Mouse (Mus musculus) myocyte (in vitro differentiated cells): ENCODE data around the gene Tmem108. TPM values are rescaled to one million over a fixed set of nuclear protein-coding genes. Genes with fewer than 3 reads are reported as not detected.

Source experiments
- H3K27me3 ChIP-seq: one replicate; pipeline ENCODE4 v1.6.1; 2011; ENCODE audit not compliant: control insufficient read depth, insufficient read depth, insufficient read length
- H3K36me3 ChIP-seq: one replicate; pipeline ENCODE4 v1.6.1; 2011; ENCODE audit not compliant: control insufficient read depth, insufficient read depth
- H3K4me2 ChIP-seq: one replicate; pipeline ENCODE4 v1.6.1; 2011; ENCODE audit warnings: low read depth, control low read depth
- H3K4me3 ChIP-seq: one replicate; pipeline ENCODE4 v1.5.1; 2011; ENCODE audit warnings: mild to moderate bottlenecking, control low read depth, moderate library complexity
- H3K79me2 ChIP-seq: one replicate; pipeline ENCODE4 v1.6.1; 2011; ENCODE audit not compliant: control insufficient read depth, insufficient read depth
- H3ac ChIP-seq: one replicate; pipeline ENCODE4 v1.6.1; 2011; ENCODE audit not compliant: control insufficient read depth, insufficient read length
- CEBPB ChIP-seq: IDR thresholded peaks from 2 replicates; pipeline ENCODE4 v1.6.1; 2011; ENCODE audit warnings: mild to moderate bottlenecking, moderate library complexity; ENCODE audit not compliant: poor library complexity, insufficient read depth, severe bottlenecking
- E2F4 ChIP-seq: IDR thresholded peaks from one replicate; pipeline ENCODE4 v1.6.1; 2011; ENCODE audit warnings: mild to moderate bottlenecking, control low read depth, moderate library complexity; ENCODE audit not compliant: insufficient read depth
- MAX ChIP-seq: IDR thresholded peaks from one replicate; pipeline ENCODE4 v1.6.1; 2011; ENCODE audit warnings: low read depth, mild to moderate bottlenecking, control low read depth
- MYOD1 ChIP-seq, 3 experiments: IDR thresholded peaks; one replicate each; pipeline ENCODE4 v1.6.1; 2011; ENCODE audit warnings: control low read depth in 2 of 3, low read depth in 2 of 3, mild to moderate bottlenecking in 2 of 3, moderate library complexity in 1 of 3; ENCODE audit not compliant: insufficient read length in 2 of 3, control insufficient read depth in 1 of 3
- MYOG ChIP-seq, 3 experiments: IDR thresholded peaks; one replicate each; pipeline ENCODE4 v1.6.1; 2011; ENCODE audit warnings: control low read depth in 2 of 3, low read depth in 2 of 3, mild to moderate bottlenecking in 2 of 3; ENCODE audit not compliant: insufficient read length in 2 of 3, control insufficient read depth in 1 of 3, insufficient read depth in 1 of 3
- POLR2A ChIP-seq: IDR thresholded peaks from one replicate; pipeline ENCODE4 v1.6.1; 2011; ENCODE audit warnings: low read depth, mild to moderate bottlenecking, control low read depth, moderate library complexity; ENCODE audit not compliant: insufficient read length
- POLR2AphosphoS2 ChIP-seq: IDR thresholded peaks from one replicate; pipeline ENCODE4 v1.6.1; 2011; ENCODE audit warnings: low read depth, control low read depth; ENCODE audit not compliant: insufficient read length
- REST ChIP-seq: IDR thresholded peaks from one replicate; pipeline ENCODE4 v1.6.1; 2011; ENCODE audit warnings: mild to moderate bottlenecking, control low read depth, moderate library complexity; ENCODE audit not compliant: insufficient read depth, insufficient read length
- SRF ChIP-seq: IDR thresholded peaks from one replicate; pipeline ENCODE4 v1.6.1; 2011; ENCODE audit warnings: low read depth; ENCODE audit not compliant: control insufficient read depth, insufficient read length
- TCF12 ChIP-seq: IDR thresholded peaks from one replicate; pipeline ENCODE4 v1.6.1; 2011; ENCODE audit warnings: mild to moderate bottlenecking, control low read depth; ENCODE audit not compliant: poor library complexity, insufficient read depth, severe bottlenecking
- TCF3 ChIP-seq: IDR thresholded peaks from one replicate; pipeline ENCODE4 v1.6.1; 2011; ENCODE audit warnings: low read depth, control low read depth; ENCODE audit not compliant: insufficient read length
- USF1 ChIP-seq: IDR thresholded peaks from one replicate; pipeline ENCODE4 v1.6.1; 2011; ENCODE audit warnings: low read depth, mild to moderate bottlenecking, control low read depth, moderate library complexity
- polyA plus RNA-seq: library from polyadenylated mRNA; unstranded; fragments of >200 nt; fragmentation: generic; extraction: Trizol; gene quantifications from one replicate; pipeline ENCODE4 v1.2.1, GENCODE M21; 2012; ENCODE audit warnings: missing spikeins

Tmem108 gene
- polyA plus RNA-seq, 1 experiment = not detected

- TF ChIP-seq MYOD1 (IDR thresholded peaks at IDR 0.05; ENCODE audit: control insufficient read depth in 1 of 3, insufficient read length in 2 of 3, low read depth in 2 of 3) (no peak), MAX (no peak), SRF (no peak), TCF12 (no peak), REST (no peak), TCF3 (no peak), CEBPB (no peak), E2F4 (no peak)
- Histone ChIP-seq H3K4me3 (no peak overlapping the region), H3K27me3 (no peaks in the 10 kb centered on the region), H3ac (no peak overlapping the region), H3K36me3 (no peaks in the 10 kb centered on the region), H3K79me2 (no peaks in the 10 kb centered on the region), H3K4me2 (no peak overlapping the region)
Observed at GRCm38 (mm10) chr9:103601878-103602277, 159.8 kb downstream of the Tmem108 start.

- Histone ChIP-seq H3K4me2 (no peak overlapping the region), H3K36me3 (no peaks in the 10 kb centered on the region), H3K4me3 (no peak overlapping the region), H3K79me2 (no peaks in the 10 kb centered on the region), H3ac (no peak overlapping the region), H3K27me3 (no peaks in the 10 kb centered on the region)
- TF ChIP-seq MYOG (IDR thresholded peaks at IDR 0.05; ENCODE audit: control insufficient read depth in 1 of 3, insufficient read depth in 1 of 3, insufficient read length in 2 of 3, low read depth in 2 of 3) (no peak), USF1 (no peak), TCF12 (no peak), MAX (no peak), REST (no peak), CEBPB (no peak), MYOD1 (IDR thresholded peaks at IDR 0.05; ENCODE audit: control insufficient read depth in 1 of 3, insufficient read length in 2 of 3, low read depth in 2 of 3) (no peak), SRF (no peak), E2F4 (no peak), POLR2A (no peak)
Observed at GRCm38 (mm10) chr9:103600834-103601233, 160.8 kb downstream of the Tmem108 start.

- no peaks in the 10 kb centered on the region for H3K36me3 ChIP-seq
- no peak overlapping the region for H3K4me2 ChIP-seq
- H3K27me3 ChIP-seq = no peaks in the 10 kb centered on the region
- no peak overlapping the region for H3ac ChIP-seq
- no peaks in the 10 kb centered on the region for H3K79me2 ChIP-seq
- H3K4me3 ChIP-seq = no peak overlapping the region
- TF ChIP-seq TCF3 = no peak
- TF ChIP-seq SRF = no peak
Observed at GRCm38 (mm10) chr9:103599908-103600307, 161.7 kb downstream of the Tmem108 start.

- Histone ChIP-seq H3K4me3 (no peak overlapping the region), H3K79me2 (no peaks in the 10 kb centered on the region), H3K27me3 (no peaks in the 10 kb centered on the region), H3K36me3 (no peaks in the 10 kb centered on the region), H3K4me2 (no peak overlapping the region), H3ac (no peak overlapping the region)
- TF ChIP-seq POLR2AphosphoS2 (no peak), MYOD1 (IDR thresholded peaks at IDR 0.05; ENCODE audit: control insufficient read depth in 1 of 3, insufficient read length in 2 of 3, low read depth in 2 of 3) (no peak), REST (no peak), MAX (no peak), CEBPB (no peak), E2F4 (no peak), TCF3 (no peak), MYOG (IDR thresholded peaks at IDR 0.05; ENCODE audit: control insufficient read depth in 1 of 3, insufficient read depth in 1 of 3, insufficient read length in 2 of 3, low read depth in 2 of 3) (no peak), USF1 (no peak), TCF12 (no peak), SRF (no peak), POLR2A (no peak)
Observed at GRCm38 (mm10) chr9:103597861-103598260, 163.8 kb downstream of the Tmem108 start.

GRCm38 (mm10) chr9:103595190-103595837 is 166.3 kb downstream of the Tmem108 start:
- Histone ChIP-seq H3K4me3 (no peak overlapping the region), H3K4me2 (no peak overlapping the region), H3K27me3 (peaks cover 6% of the 10 kb centered on the region), H3K36me3 (no peaks in the 10 kb centered on the region), H3K79me2 (no peaks in the 10 kb centered on the region), H3ac (no peak overlapping the region)
- TF ChIP-seq CEBPB (no peak), USF1 (no peak), MYOD1 (IDR thresholded peaks at IDR 0.05; ENCODE audit: control insufficient read depth in 1 of 3, insufficient read length in 2 of 3, low read depth in 2 of 3) (no peak), POLR2A (no peak), E2F4 (no peak), MYOG (IDR thresholded peaks at IDR 0.05; ENCODE audit: control insufficient read depth in 1 of 3, insufficient read depth in 1 of 3, insufficient read length in 2 of 3, low read depth in 2 of 3) (no peak), MAX (no peak), SRF (no peak), POLR2AphosphoS2 (no peak)
